Mouse (Mus musculus): ENCODE measurements around the gene Tuba1c. TPM values are rescaled to one million over a fixed set of nuclear protein-coding genes. Genes with fewer than 3 reads are reported as not detected.

Gene Tuba1c
- total and polyA plus RNA-seq, 2 experiments: 60.9 to 281 TPM

DNA sequence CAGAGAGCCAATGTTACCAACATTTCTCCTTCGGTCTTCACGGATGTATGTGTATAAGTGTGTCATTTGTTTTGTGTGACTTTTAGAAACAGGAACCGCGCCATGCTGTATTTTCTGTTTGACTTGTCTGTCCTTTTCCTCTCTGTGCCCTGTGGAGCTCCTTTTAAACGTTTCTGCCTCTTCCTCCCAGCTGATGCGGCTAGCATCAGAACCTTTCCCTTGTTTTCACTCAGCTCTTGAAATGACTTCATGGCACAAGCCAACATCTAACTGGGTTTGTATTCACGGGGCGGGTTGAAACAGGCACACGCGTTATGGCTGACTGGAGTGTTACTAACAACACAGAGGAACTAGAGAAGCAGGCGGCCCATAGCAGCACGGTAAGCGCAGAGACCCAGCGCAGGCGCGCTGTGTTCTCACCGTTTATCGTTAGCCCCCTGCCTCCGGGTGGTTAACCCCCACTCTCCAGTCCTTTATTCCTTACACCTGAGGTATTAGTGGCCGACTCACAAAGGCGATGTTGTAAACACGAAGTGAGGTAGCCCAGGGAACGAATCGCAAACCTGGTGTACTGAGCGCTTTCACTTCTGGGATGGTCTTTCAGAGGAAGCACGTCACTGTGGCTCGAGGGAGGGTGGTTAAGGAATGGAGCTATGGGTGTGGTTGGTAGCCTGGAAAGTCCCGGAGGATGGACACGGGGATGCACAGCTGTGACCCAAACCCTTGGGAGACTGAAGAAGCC is 44.3 kb upstream of the Tuba1c start:
- Histone ChIP-seq H3K9ac (ENCODE audit: low read depth, low read length) (peak overlapping the region; percentile 79), H3K4me1 (ENCODE audit: control insufficient read depth, insufficient read depth, low read length) (no peaks in the 10 kb centered on the region), H3K27ac (replicated peaks; ENCODE audit: insufficient read depth, low read depth, low read length) (peak overlapping the region; percentile 81), H3K27me3 (ENCODE audit: control insufficient read depth, insufficient read depth, low read length) (no peaks in the 10 kb centered on the region), H3K4me3 (ENCODE audit: insufficient read depth, low read depth, low read length) (peak overlapping the region; percentile 78), H3K79me2 (ENCODE audit: control insufficient read depth, insufficient read depth, low read length) (no peaks in the 10 kb centered on the region), H3K36me3 (ENCODE audit: control insufficient read depth, insufficient read depth, low read length) (no peaks in the 10 kb centered on the region)
- peak; percentile 50 for DNase-seq (ENCODE audit: extremely low read depth, low read depth, low spot score)
- TF ChIP-seq POLR2A (IDR thresholded peaks at IDR 0.05; ENCODE audit: extremely low read depth, insufficient read depth, low read length) (0 out of 2 replicates have a peak, but pooled peaks have one; percentile 26), CTCF (IDR thresholded peaks at IDR 0.05; ENCODE audit: low read depth, low read length) (no peak)
- WGBS: 2% methylated on average over 29 of the region's 29 CpGs

GRCm38 (mm10) chr15:98985982-98986715 is 43.5 kb upstream of the Tuba1c start:
- H3K9ac ChIP-seq (ENCODE audit: low read depth, low read length): no peak overlapping the region
- H3K36me3 ChIP-seq (ENCODE audit: control insufficient read depth, insufficient read depth, low read length): no peaks in the 10 kb centered on the region
- TF ChIP-seq POLR2A (IDR thresholded peaks at IDR 0.05; ENCODE audit: extremely low read depth, insufficient read depth, low read length) (no peak), CTCF (IDR thresholded peaks at IDR 0.05; ENCODE audit: low read depth, low read length) (no peak)
- DNase-seq (ENCODE audit: extremely low read depth, low read depth, low spot score): no peak
- 56% methylated on average over 12 of the region's 12 CpGs for WGBS
- H3K4me3 ChIP-seq (ENCODE audit: insufficient read depth, low read depth, low read length): peak overlapping the region; percentile 78
- no peaks in the 10 kb centered on the region for H3K27me3 ChIP-seq (ENCODE audit: control insufficient read depth, insufficient read depth, low read length)
- H3K4me1 ChIP-seq (ENCODE audit: control insufficient read depth, insufficient read depth, low read length): no peaks in the 10 kb centered on the region
- H3K27ac ChIP-seq (replicated peaks; ENCODE audit: insufficient read depth, low read depth, low read length): no peak overlapping the region
- H3K79me2 ChIP-seq (ENCODE audit: control insufficient read depth, insufficient read depth, low read length): no peaks in the 10 kb centered on the region

DNA sequence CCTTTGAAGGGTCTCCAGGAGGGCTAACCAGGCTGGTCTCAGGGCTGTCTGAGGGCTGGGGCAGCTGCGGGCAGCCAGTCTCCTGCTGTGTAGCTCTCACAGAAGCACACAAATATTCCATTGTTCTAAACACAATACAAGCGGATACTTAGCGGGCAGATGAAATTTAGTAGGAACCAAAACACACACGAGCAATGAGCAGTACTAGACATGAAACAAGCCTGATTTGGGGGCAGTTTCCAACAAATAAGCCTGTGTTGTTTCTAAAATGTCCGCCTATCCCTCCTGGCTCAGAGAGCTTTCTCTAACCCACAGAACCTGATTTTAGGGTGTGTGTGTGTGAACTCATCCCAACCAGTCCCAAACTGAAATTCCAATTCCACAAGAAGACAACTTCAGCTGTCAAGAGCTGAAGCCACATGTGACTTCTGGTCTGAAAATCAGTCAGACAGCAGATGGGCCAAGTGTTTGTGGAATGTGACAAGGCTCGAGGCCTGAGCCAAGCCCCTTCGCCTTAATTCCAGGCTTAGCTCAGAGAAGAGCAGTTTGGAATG is 42.5 kb upstream of the Tuba1c start:
- no peak for TF ChIP-seq POLR2A (IDR thresholded peaks at IDR 0.05; ENCODE audit: extremely low read depth, insufficient read depth, low read length)
- Histone ChIP-seq H3K79me2 (ENCODE audit: control insufficient read depth, insufficient read depth, low read length) (no peaks in the 10 kb centered on the region), H3K27me3 (ENCODE audit: control insufficient read depth, insufficient read depth, low read length) (no peaks in the 10 kb centered on the region), H3K4me3 (ENCODE audit: insufficient read depth, low read depth, low read length) (no peak overlapping the region), H3K9ac (ENCODE audit: low read depth, low read length) (no peak overlapping the region), H3K36me3 (ENCODE audit: control insufficient read depth, insufficient read depth, low read length) (no peaks in the 10 kb centered on the region), H3K4me1 (ENCODE audit: control insufficient read depth, insufficient read depth, low read length) (no peaks in the 10 kb centered on the region), H3K27ac (replicated peaks; ENCODE audit: insufficient read depth, low read depth, low read length) (no peak overlapping the region)
- WGBS: 78% methylated on average over 7 of the region's 7 CpGs
- DNase-seq (ENCODE audit: extremely low read depth, low read depth, low spot score): no peak

GRCm38 (mm10) chr15:98987661-98988181 is 42.0 kb upstream of the Tuba1c start:
- DNase-seq (ENCODE audit: extremely low read depth, low read depth, low spot score): no peak
- Histone ChIP-seq H3K4me1 (ENCODE audit: control insufficient read depth, insufficient read depth, low read length) (no peaks in the 10 kb centered on the region), H3K27ac (replicated peaks; ENCODE audit: insufficient read depth, low read depth, low read length) (no peak overlapping the region), H3K27me3 (ENCODE audit: control insufficient read depth, insufficient read depth, low read length) (no peaks in the 10 kb centered on the region), H3K4me3 (ENCODE audit: insufficient read depth, low read depth, low read length) (no peak overlapping the region), H3K79me2 (ENCODE audit: control insufficient read depth, insufficient read depth, low read length) (no peaks in the 10 kb centered on the region), H3K36me3 (ENCODE audit: control insufficient read depth, insufficient read depth, low read length) (no peaks in the 10 kb centered on the region), H3K9ac (ENCODE audit: low read depth, low read length) (no peak overlapping the region)
- TF ChIP-seq POLR2A (IDR thresholded peaks at IDR 0.05; ENCODE audit: extremely low read depth, insufficient read depth, low read length): no peak
- TF ChIP-seq CTCF (IDR thresholded peaks at IDR 0.05; ENCODE audit: low read depth, low read length): no peak
- 74% methylated on average over 8 of the region's 8 CpGs for WGBS

- Histone ChIP-seq H3K4me3 (ENCODE audit: insufficient read depth, low read depth, low read length) (no peak overlapping the region), H3K36me3 (ENCODE audit: control insufficient read depth, insufficient read depth, low read length) (no peaks in the 10 kb centered on the region), H3K27me3 (ENCODE audit: control insufficient read depth, insufficient read depth, low read length) (no peaks in the 10 kb centered on the region), H3K4me1 (ENCODE audit: control insufficient read depth, insufficient read depth, low read length) (no peaks in the 10 kb centered on the region), H3K27ac (replicated peaks; ENCODE audit: insufficient read depth, low read depth, low read length) (no peak overlapping the region), H3K79me2 (ENCODE audit: control insufficient read depth, insufficient read depth, low read length) (no peaks in the 10 kb centered on the region), H3K9ac (ENCODE audit: low read depth, low read length) (no peak overlapping the region)
- 72% methylated on average over 3 of the region's 3 CpGs for WGBS
- DNase-seq (ENCODE audit: extremely low read depth, low read depth, low spot score): no peak
- TF ChIP-seq POLR2A (IDR thresholded peaks at IDR 0.05; ENCODE audit: extremely low read depth, insufficient read depth, low read length) (no peak), CTCF (IDR thresholded peaks at IDR 0.05; ENCODE audit: low read depth, low read length) (no peak)
Observed at GRCm38 (mm10) chr15:98988787-98989186, 40.9 kb upstream of the Tuba1c start.
